16 mouse cellular contexts compared by ENCODE assay signal in genomic region chr11:84725177-84725792, GRCm38 (mm10).
DNase-seq lines count a peak whose midpoint lies in the region; ATAC-seq and TF ChIP-seq lines count a peak whose summit lies in the region.
"Had no signal": no experiment of that assay in that cellular context is flagged by ENCODE, and none has a peak within 500 bp of the region (broad histone marks: within the 10 kb centered on the region; RNA-seq: fewer than 3 reads in every experiment).

No protein-coding gene starts in this region.

- TF ChIP-seq POLR2A in MEL (IDR thresholded peaks at IDR 0.05; ENCODE audit: control insufficient read depth in 1 of 2, insufficient read depth in 1 of 2, low read depth in 1 of 2, low read length in 2 of 2, poor library complexity in 1 of 2), result no peak

- H3K27me3 ChIP-seq in hindbrain, embryonic 11.5 days (ENCODE audit: control insufficient read depth, insufficient read depth, low read length), result no peaks in the 10 kb centered on the region
- no peaks in the 10 kb centered on the region for H3K27me3 ChIP-seq in hindbrain, postnatal 0 days (ENCODE audit: insufficient read depth, low read length)
- no peaks in the 10 kb centered on the region for H3K27me3 ChIP-seq in MEL (ENCODE audit: control insufficient read depth in 1 of 2, insufficient read depth in 2 of 2, low read length in 2 of 2)
- no peaks in the 10 kb centered on the region for H3K27me3 ChIP-seq in liver, embryonic 16.5 days (ENCODE audit: control insufficient read depth, insufficient read depth, low read depth, low read length)
- H3K27me3 ChIP-seq in intestine, embryonic 15.5 days (replicated peaks), result 0 out of 2 replicates have a peak, but pooled peaks cover 4% of the 10 kb centered on the region

- H3K4me3 ChIP-seq in hindbrain, embryonic 11.5 days (ENCODE audit: low read depth, low read length), result no peak overlapping the region
- H3K4me3 ChIP-seq in hindbrain, postnatal 0 days (ENCODE audit: low read length), result no peak overlapping the region
- H3K4me3 ChIP-seq in MEL (ENCODE audit: control insufficient read depth in 1 of 2, insufficient read depth in 1 of 2, low read depth in 2 of 2, low read length in 2 of 2), result no peak overlapping the region
- H3K4me3 ChIP-seq in liver, embryonic 16.5 days (ENCODE audit: low read depth, low read length), result no peak overlapping the region
- no peak overlapping the region for H3K4me3 ChIP-seq in left cerebral cortex, adult 2 months
- H3K4me3 ChIP-seq in intestine, embryonic 15.5 days (replicated peaks), result no peak overlapping the region
- H3K4me3 ChIP-seq: embryonic facial prominence, embryonic 12.5 days; forebrain, embryonic 15.5 days; heart, embryonic 12.5 days; limb, embryonic 13.5 days had no signal

- peak overlapping the region; percentile 68 for H3K27ac ChIP-seq in hindbrain, embryonic 11.5 days (ENCODE audit: low read depth, low read length)
- H3K27ac ChIP-seq in hindbrain, postnatal 0 days, result no peak overlapping the region
- H3K27ac ChIP-seq in MEL (ENCODE audit: control insufficient read depth, low read depth, low read length), result no peak overlapping the region
- no peak overlapping the region for H3K27ac ChIP-seq in liver, embryonic 16.5 days (ENCODE audit: low read length)
- no peak overlapping the region for H3K27ac ChIP-seq in left cerebral cortex, adult 2 months
- no peak overlapping the region for H3K27ac ChIP-seq in intestine, embryonic 15.5 days
- H3K27ac ChIP-seq: embryonic facial prominence, embryonic 12.5 days; forebrain, embryonic 15.5 days; limb, embryonic 13.5 days had no signal

- no peaks in the 10 kb centered on the region for H3K36me3 ChIP-seq in hindbrain, embryonic 11.5 days (ENCODE audit: control insufficient read depth, insufficient read depth, low read length)
- no peaks in the 10 kb centered on the region for H3K36me3 ChIP-seq in hindbrain, postnatal 0 days (ENCODE audit: insufficient read depth, low read length)
- H3K36me3 ChIP-seq in MEL (ENCODE audit: control insufficient read depth in 1 of 2, insufficient read depth in 2 of 2, low read length in 2 of 2), result no peaks in the 10 kb centered on the region; a peak in 2 of 4 replicates
- no peaks in the 10 kb centered on the region for H3K36me3 ChIP-seq in liver, embryonic 16.5 days (ENCODE audit: control insufficient read depth, insufficient read depth)
- H3K36me3 ChIP-seq in intestine, embryonic 15.5 days, result no peaks in the 10 kb centered on the region
- H3K36me3 ChIP-seq: embryonic facial prominence, embryonic 12.5 days; forebrain, embryonic 15.5 days; heart, embryonic 12.5 days; limb, embryonic 13.5 days had no signal

- H3K9me3 ChIP-seq in hindbrain, embryonic 11.5 days (ENCODE audit: control insufficient read depth, low read length), result no peaks in the 10 kb centered on the region
- H3K9me3 ChIP-seq in hindbrain, postnatal 0 days (ENCODE audit: low read length), result no peaks in the 10 kb centered on the region
- no peaks in the 10 kb centered on the region for H3K9me3 ChIP-seq in MEL (replicated peaks; ENCODE audit: insufficient read depth, low read length)
- H3K9me3 ChIP-seq in liver, embryonic 16.5 days (replicated peaks; ENCODE audit: control insufficient read depth, low read length), result no peaks in the 10 kb centered on the region
- no peaks in the 10 kb centered on the region for H3K9me3 ChIP-seq in intestine, embryonic 15.5 days
- H3K9me3 ChIP-seq: embryonic facial prominence, embryonic 12.5 days; forebrain, embryonic 15.5 days; heart, embryonic 12.5 days; limb, embryonic 13.5 days had no signal

- no peak for ATAC-seq in hindbrain, embryonic 11.5 days (ENCODE audit: low FRiP score)
- no peak for ATAC-seq in hindbrain, postnatal 0 days
- peak; percentile 46; the same call in 1 of the 2 replicates for ATAC-seq in erythroid progenitor cell, adult 5-6 weeks (replicated peaks; ENCODE audit: low FRiP score, poor library complexity, severe bottlenecking)
- peak; percentile 87 for ATAC-seq in liver, embryonic 16.5 days (ENCODE audit: low read depth)
- no peak for ATAC-seq in intestine, embryonic 15.5 days
- ATAC-seq in monocyte, adult 5-6 weeks (replicated peaks; ENCODE audit: insufficient number of reproducible peaks, low FRiP score, low TSS enrichment, poor library complexity, severe bottlenecking), result no peak
- ATAC-seq: forebrain, embryonic 15.5 days had no signal

- DNase-seq in hindbrain, embryonic 11.5 days (ENCODE audit: low spot score), result no peak
- DNase-seq in hindbrain, postnatal 0 days (ENCODE audit: low spot score), result no peak
- DNase-seq in MEL (ENCODE audit: low read depth, low spot score), result peak; percentile 72
- DNase-seq in left cerebral cortex, adult 2 months (ENCODE audit: extremely low spot score in 1 of 2, low spot score in 2 of 2), result no peak
- DNase-seq: cerebellum, adult 2 months; lung, postnatal 36 days; right cerebral cortex, postnatal 25 days; thymus, postnatal 25 days had no signal

- 44% methylated on average over 11 of the region's 11 CpGs for WGBS in hindbrain, embryonic 11.5 days
- WGBS in hindbrain, postnatal 0 days, result 46% methylated on average over 11 of the region's 11 CpGs
- WGBS in liver, embryonic 16.5 days (ENCODE audit: insufficient replicate concordance), result 21% methylated on average over 11 of the region's 11 CpGs
- 48% methylated on average over 11 of the region's 11 CpGs for WGBS in intestine, embryonic 15.5 days

- peak; percentile 60 to 85; a peak in 3 of 4 replicates for TF ChIP-seq EP300 in MEL (IDR thresholded peaks at IDR 0.05; ENCODE audit: low read depth in 1 of 2, low read length in 2 of 2)

- no peak for TF ChIP-seq CTCF in hindbrain, postnatal 0 days (IDR thresholded peaks at IDR 0.05; ENCODE audit: low read depth)
- TF ChIP-seq CTCF in MEL (IDR thresholded peaks at IDR 0.05 in 2 of 3, conservative IDR thresholded peaks at IDR 0.05 in 1 of 3; ENCODE audit: control insufficient read depth in 1 of 3, insufficient read depth in 1 of 3, low read depth in 2 of 3, low read length in 3 of 3, poor library complexity in 1 of 3, severe bottlenecking in 1 of 3), result no peak
- no peak for TF ChIP-seq CTCF in left cerebral cortex, adult 2 months (IDR thresholded peaks at IDR 0.05)

- intact Hi-C loops in left cerebral cortex, adult 2 months (cut with DNase I), result no loop called here

- H3K4me2 ChIP-seq in hindbrain, embryonic 11.5 days (replicated peaks; ENCODE audit: low read depth, low read length), result no peak overlapping the region
- no peak overlapping the region for H3K4me2 ChIP-seq in hindbrain, postnatal 0 days (ENCODE audit: low read depth, low read length)
- H3K4me2 ChIP-seq in liver, embryonic 16.5 days (ENCODE audit: low read depth, low read length), result peak overlapping the region; percentile 30
- H3K4me2 ChIP-seq in intestine, embryonic 15.5 days (replicated peaks), result no peak overlapping the region
- H3K4me2 ChIP-seq: embryonic facial prominence, embryonic 12.5 days; forebrain, embryonic 15.5 days; heart, embryonic 12.5 days; limb, embryonic 13.5 days had no signal

- H3K79me2 ChIP-seq in MEL (ENCODE audit: control insufficient read depth, insufficient read depth, low read length, poor library complexity), result no peaks in the 10 kb centered on the region

- H3K4me1 ChIP-seq in hindbrain, embryonic 11.5 days (replicated peaks; ENCODE audit: control insufficient read depth, insufficient read depth, low read length), result peaks cover 13% of the 10 kb centered on the region
- H3K4me1 ChIP-seq in hindbrain, postnatal 0 days (ENCODE audit: insufficient read depth, low read length), result no peaks in the 10 kb centered on the region; the same call in 1 of the 2 replicates
- peaks cover 0 to 14% of the 10 kb centered on the region in 2 experiments; a peak in 1 of 4 replicates for H3K4me1 ChIP-seq in MEL (ENCODE audit: control insufficient read depth in 1 of 2, insufficient read depth in 2 of 2, low read length in 2 of 2)
- peaks cover 26% of the 10 kb centered on the region for H3K4me1 ChIP-seq in liver, embryonic 16.5 days (ENCODE audit: control insufficient read depth, low read depth, low read length)
- H3K4me1 ChIP-seq in intestine, embryonic 15.5 days (replicated peaks), result no peaks in the 10 kb centered on the region
- H3K4me1 ChIP-seq: embryonic facial prominence, embryonic 12.5 days; forebrain, embryonic 15.5 days; heart, embryonic 12.5 days; limb, embryonic 13.5 days had no signal

- no peak for TF ChIP-seq RAD21 in MEL (IDR thresholded peaks at IDR 0.05; ENCODE audit: low read depth, low read length)

- no peak overlapping the region for H3K9ac ChIP-seq in hindbrain, embryonic 11.5 days (ENCODE audit: low read depth, low read length)
- H3K9ac ChIP-seq in hindbrain, postnatal 0 days (replicated peaks; ENCODE audit: low read length), result no peak overlapping the region
- no peak overlapping the region for H3K9ac ChIP-seq in MEL (ENCODE audit: control insufficient read depth, low read depth, low read length, poor library complexity, severe bottlenecking)
- no peak overlapping the region for H3K9ac ChIP-seq in liver, embryonic 16.5 days (ENCODE audit: low read depth, low read length)
- H3K9ac ChIP-seq in intestine, embryonic 15.5 days, result no peak overlapping the region
- H3K9ac ChIP-seq: embryonic facial prominence, embryonic 12.5 days; forebrain, embryonic 15.5 days; heart, embryonic 12.5 days; limb, embryonic 13.5 days had no signal

TF ChIP-seq in MEL, 35 proteins besides CTCF, POLR2A, EP300 and RAD21 (continues in another document):
- TF ChIP-seq CHD2 (IDR thresholded peaks at IDR 0.05; ENCODE audit: low read length), result no peak
- TF ChIP-seq NELFE (IDR thresholded peaks at IDR 0.05; ENCODE audit: low read depth, low read length), result no peak
- TF ChIP-seq NRF1 (IDR thresholded peaks at IDR 0.05; ENCODE audit: insufficient read depth, low read depth, low read length, poor library complexity, severe bottlenecking), result no peak
- no peak for TF ChIP-seq GABPA (IDR thresholded peaks at IDR 0.05; ENCODE audit: low read depth, low read length)
- no peak for TF ChIP-seq CHD1 (IDR thresholded peaks at IDR 0.05; ENCODE audit: low read depth, low read length)
- peak; percentile 94 for TF ChIP-seq SIN3A (IDR thresholded peaks at IDR 0.05; ENCODE audit: low read length)
- peak; percentile 93 for TF ChIP-seq MXI1 (IDR thresholded peaks at IDR 0.05; ENCODE audit: low read depth, low read length)
- no peak for TF ChIP-seq ELF1 (IDR thresholded peaks at IDR 0.05; ENCODE audit: low read depth, low read length)
- TF ChIP-seq ETS1 (IDR thresholded peaks at IDR 0.05; ENCODE audit: low read depth, low read length), result no peak
- TF ChIP-seq MAX (IDR thresholded peaks at IDR 0.05; ENCODE audit: low read length), result no peak; the same call in 1 of the 2 replicates
- TF ChIP-seq RCOR1 (IDR thresholded peaks at IDR 0.05; ENCODE audit: low read depth, low read length), result peak; percentile 47; the same call in 1 of the 2 replicates
- TF ChIP-seq ZKSCAN1 (IDR thresholded peaks at IDR 0.05; ENCODE audit: low read depth, low read length), result no peak
- TF ChIP-seq ZNF384 (IDR thresholded peaks at IDR 0.05; ENCODE audit: low read depth, low read length), result no peak
- peak; percentile 40; the same call in 1 of the 2 replicates for TF ChIP-seq TAL1 (IDR thresholded peaks at IDR 0.05; ENCODE audit: low read length)
- no peak for TF ChIP-seq USF1 (IDR thresholded peaks at IDR 0.05; ENCODE audit: low read depth, low read length)
- no peak for TF ChIP-seq JUND (IDR thresholded peaks at IDR 0.05; ENCODE audit: low read depth, low read length)
- TF ChIP-seq TBP (IDR thresholded peaks at IDR 0.05; ENCODE audit: low read depth, low read length), result no peak

Comparison
In these comparisons a context has a peak if more than half of its experiments do, and no peak if none do; other contexts are left out.
1. ATAC-seq: peak in erythroid progenitor cell, adult 5-6 weeks (single experiment) and liver, embryonic 16.5 days (single experiment); none in hindbrain, embryonic 11.5 days (single experiment), hindbrain, postnatal 0 days (single experiment), intestine, embryonic 15.5 days (single experiment) and monocyte, adult 5-6 weeks (single experiment).